Mouse (Mus musculus) myocyte (in vitro differentiated cells): ENCODE data around the gene Il5. TPM values are rescaled to one million over a fixed set of nuclear protein-coding genes. Genes with fewer than 3 reads are reported as not detected.

Source experiments
- H3K27me3 ChIP-seq: one replicate; pipeline ENCODE4 v1.6.1; 2011; ENCODE audit not compliant: control insufficient read depth, insufficient read depth, insufficient read length
- H3K36me3 ChIP-seq: one replicate; pipeline ENCODE4 v1.6.1; 2011; ENCODE audit not compliant: control insufficient read depth, insufficient read depth
- H3K4me2 ChIP-seq: one replicate; pipeline ENCODE4 v1.6.1; 2011; ENCODE audit warnings: low read depth, control low read depth
- H3K4me3 ChIP-seq: one replicate; pipeline ENCODE4 v1.5.1; 2011; ENCODE audit warnings: mild to moderate bottlenecking, control low read depth, moderate library complexity
- H3K79me2 ChIP-seq: one replicate; pipeline ENCODE4 v1.6.1; 2011; ENCODE audit not compliant: control insufficient read depth, insufficient read depth
- H3ac ChIP-seq: one replicate; pipeline ENCODE4 v1.6.1; 2011; ENCODE audit not compliant: control insufficient read depth, insufficient read length
- CEBPB ChIP-seq: IDR thresholded peaks from 2 replicates; pipeline ENCODE4 v1.6.1; 2011; ENCODE audit warnings: mild to moderate bottlenecking, moderate library complexity; ENCODE audit not compliant: poor library complexity, insufficient read depth, severe bottlenecking
- E2F4 ChIP-seq: IDR thresholded peaks from one replicate; pipeline ENCODE4 v1.6.1; 2011; ENCODE audit warnings: mild to moderate bottlenecking, control low read depth, moderate library complexity; ENCODE audit not compliant: insufficient read depth
- MAX ChIP-seq: IDR thresholded peaks from one replicate; pipeline ENCODE4 v1.6.1; 2011; ENCODE audit warnings: low read depth, mild to moderate bottlenecking, control low read depth
- MYOD1 ChIP-seq, 3 experiments: IDR thresholded peaks; one replicate each; pipeline ENCODE4 v1.6.1; 2011; ENCODE audit warnings: control low read depth in 2 of 3, low read depth in 2 of 3, mild to moderate bottlenecking in 2 of 3, moderate library complexity in 1 of 3; ENCODE audit not compliant: insufficient read length in 2 of 3, control insufficient read depth in 1 of 3
- MYOG ChIP-seq, 3 experiments: IDR thresholded peaks; one replicate each; pipeline ENCODE4 v1.6.1; 2011; ENCODE audit warnings: control low read depth in 2 of 3, low read depth in 2 of 3, mild to moderate bottlenecking in 2 of 3; ENCODE audit not compliant: insufficient read length in 2 of 3, control insufficient read depth in 1 of 3, insufficient read depth in 1 of 3
- POLR2A ChIP-seq: IDR thresholded peaks from one replicate; pipeline ENCODE4 v1.6.1; 2011; ENCODE audit warnings: low read depth, mild to moderate bottlenecking, control low read depth, moderate library complexity; ENCODE audit not compliant: insufficient read length
- POLR2AphosphoS2 ChIP-seq: IDR thresholded peaks from one replicate; pipeline ENCODE4 v1.6.1; 2011; ENCODE audit warnings: low read depth, control low read depth; ENCODE audit not compliant: insufficient read length
- REST ChIP-seq: IDR thresholded peaks from one replicate; pipeline ENCODE4 v1.6.1; 2011; ENCODE audit warnings: mild to moderate bottlenecking, control low read depth, moderate library complexity; ENCODE audit not compliant: insufficient read depth, insufficient read length
- SRF ChIP-seq: IDR thresholded peaks from one replicate; pipeline ENCODE4 v1.6.1; 2011; ENCODE audit warnings: low read depth; ENCODE audit not compliant: control insufficient read depth, insufficient read length
- TCF12 ChIP-seq: IDR thresholded peaks from one replicate; pipeline ENCODE4 v1.6.1; 2011; ENCODE audit warnings: mild to moderate bottlenecking, control low read depth; ENCODE audit not compliant: poor library complexity, insufficient read depth, severe bottlenecking
- TCF3 ChIP-seq: IDR thresholded peaks from one replicate; pipeline ENCODE4 v1.6.1; 2011; ENCODE audit warnings: low read depth, control low read depth; ENCODE audit not compliant: insufficient read length
- USF1 ChIP-seq: IDR thresholded peaks from one replicate; pipeline ENCODE4 v1.6.1; 2011; ENCODE audit warnings: low read depth, mild to moderate bottlenecking, control low read depth, moderate library complexity
- polyA plus RNA-seq: library from polyadenylated mRNA; unstranded; fragments of >200 nt; fragmentation: generic; extraction: Trizol; gene quantifications from one replicate; pipeline ENCODE4 v1.2.1, GENCODE M21; 2012; ENCODE audit warnings: missing spikeins

Il5 gene
- polyA plus RNA-seq, 1 experiment: not detected

GRCm38 (mm10) chr11:53762827-53763495 lies 42.4 kb downstream of the Il5 start:
- H3K36me3 ChIP-seq: no peaks in the 10 kb centered on the region
- H3K4me2 ChIP-seq: peak overlapping the region; percentile 75
- no peaks in the 10 kb centered on the region for H3K27me3 ChIP-seq
- H3K79me2 ChIP-seq: no peaks in the 10 kb centered on the region
- TF ChIP-seq TCF3 (no peak), USF1 (peak; percentile 39), SRF (no peak), POLR2A (no peak)
- peak overlapping the region; percentile 3 for H3ac ChIP-seq
- peak overlapping the region; percentile 24 for H3K4me3 ChIP-seq

GRCm38 (mm10) chr11:53763496-53764140 lies 43.0 kb downstream of the Il5 start:
- Histone ChIP-seq H3K4me3 (peak overlapping the region; percentile 24), H3K79me2 (no peaks in the 10 kb centered on the region), H3K4me2 (peak overlapping the region; percentile 75), H3K27me3 (no peaks in the 10 kb centered on the region), H3ac (peak overlapping the region; percentile 3), H3K36me3 (no peaks in the 10 kb centered on the region)
- TF ChIP-seq SRF: no peak
- no peak for TF ChIP-seq CEBPB
- no peak for TF ChIP-seq MAX
- no peak for TF ChIP-seq TCF3
- no peak for TF ChIP-seq REST
- TF ChIP-seq USF1: peak; percentile 96
- TF ChIP-seq MYOG (IDR thresholded peaks at IDR 0.05; ENCODE audit: control insufficient read depth in 1 of 3, insufficient read depth in 1 of 3, insufficient read length in 2 of 3, low read depth in 2 of 3): peak in 1 of 3 experiments; percentile 60
- TF ChIP-seq E2F4: no peak
- TF ChIP-seq POLR2A: peak; percentile 92
- peak; percentile 84 for TF ChIP-seq POLR2AphosphoS2
- TF ChIP-seq MYOD1 (IDR thresholded peaks at IDR 0.05; ENCODE audit: control insufficient read depth in 1 of 3, insufficient read length in 2 of 3, low read depth in 2 of 3): peak in 2 of 3 experiments; percentile 52 to 65
- no peak for TF ChIP-seq TCF12

GRCm38 (mm10) chr11:53764581-53764980 lies 44.0 kb downstream of the Il5 start:
- TF ChIP-seq MYOD1 (IDR thresholded peaks at IDR 0.05; ENCODE audit: control insufficient read depth in 1 of 3, insufficient read length in 2 of 3, low read depth in 2 of 3): no peak
- no peak for TF ChIP-seq CEBPB
- TF ChIP-seq POLR2AphosphoS2: no peak
- TF ChIP-seq USF1: no peak
- no peak for TF ChIP-seq TCF12
- no peak for TF ChIP-seq POLR2A
- TF ChIP-seq E2F4: no peak
- no peak for TF ChIP-seq REST
- Histone ChIP-seq H3K27me3 (no peaks in the 10 kb centered on the region), H3K4me3 (no peak overlapping the region), H3K4me2 (peak overlapping the region; percentile 75), H3K79me2 (no peaks in the 10 kb centered on the region), H3K36me3 (no peaks in the 10 kb centered on the region), H3ac (no peak overlapping the region)

GRCm38 (mm10) chr11:53768422-53769184 lies 48.0 kb downstream of the Il5 start:
- H3K27me3 ChIP-seq: no peaks in the 10 kb centered on the region
- H3K4me2 ChIP-seq: no peak overlapping the region
- peaks cover 6% of the 10 kb centered on the region for H3K36me3 ChIP-seq
- no peak overlapping the region for H3ac ChIP-seq
- no peak overlapping the region for H3K4me3 ChIP-seq
- no peak for TF ChIP-seq MYOD1 (IDR thresholded peaks at IDR 0.05; ENCODE audit: control insufficient read depth in 1 of 3, insufficient read length in 2 of 3, low read depth in 2 of 3)
- peaks cover 29% of the 10 kb centered on the region for H3K79me2 ChIP-seq

GRCm38 (mm10) chr11:53769185-53769576 lies 48.6 kb downstream of the Il5 start:
- H3ac ChIP-seq: no peak overlapping the region
- H3K36me3 ChIP-seq: peaks cover 10% of the 10 kb centered on the region
- peak overlapping the region; percentile 66 for H3K4me2 ChIP-seq
- H3K27me3 ChIP-seq: no peaks in the 10 kb centered on the region
- TF ChIP-seq REST: no peak
- no peak for TF ChIP-seq E2F4
- TF ChIP-seq MAX: no peak
- no peak for TF ChIP-seq TCF12
- TF ChIP-seq POLR2A: no peak
- no peak for TF ChIP-seq TCF3
- TF ChIP-seq CEBPB: no peak
- TF ChIP-seq MYOD1 (IDR thresholded peaks at IDR 0.05; ENCODE audit: control insufficient read depth in 1 of 3, insufficient read length in 2 of 3, low read depth in 2 of 3): no peak
- peaks cover 29% of the 10 kb centered on the region for H3K79me2 ChIP-seq
- peak overlapping the region; percentile 89 for H3K4me3 ChIP-seq
